Mouse (Mus musculus) bone marrow, adult 2 months (tissue): Measurements from ENCODE around the gene Fer.

Source experiments
- CTCF ChIP-seq: fragments of 200-500 bp; IDR thresholded peaks from 2 replicates; pipeline ENCODE4 v1.5.1; 2011; ENCODE audit warnings: low read length, control low read depth; ENCODE audit not compliant: control insufficient read depth, insufficient read depth
- POLR2A ChIP-seq: fragments of 200-500 bp; IDR thresholded peaks from 2 replicates; pipeline ENCODE4 v1.6.1; 2011; ENCODE audit warnings: low read depth, mild to moderate bottlenecking, control low read depth, low read length, borderline replicate concordance; ENCODE audit not compliant: control insufficient read depth

DNA sequence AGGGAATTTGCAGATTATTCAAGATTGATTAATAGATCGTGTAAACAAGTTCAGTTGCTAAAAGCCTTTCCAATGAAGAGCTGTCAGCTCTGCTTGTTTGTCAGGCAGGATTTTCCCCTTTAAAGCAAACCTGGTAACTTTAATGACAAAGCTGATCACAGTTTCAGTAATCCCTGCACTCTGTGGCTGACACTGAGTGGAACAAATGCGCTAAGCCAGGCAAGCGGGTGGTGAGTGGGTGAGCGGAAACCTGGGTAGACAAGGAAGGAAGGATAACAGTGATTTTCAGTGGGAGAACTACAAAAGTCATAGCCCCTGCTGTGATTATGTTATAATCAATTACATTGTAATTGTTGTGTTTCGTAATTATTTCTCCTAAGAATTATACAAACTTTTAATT is 156.8 kb downstream of the Fer start:
- TF ChIP-seq POLR2A = no peak
- no peak for TF ChIP-seq CTCF
